Mouse (Mus musculus) adrenal gland, postnatal 10 days (tissue): ENCODE measurements at regions not wholly inside any gene's neighbourhood (a gene's known extent, or its start where the extent isn't known, plus 50 kb on each side); places are given as distances from the start of the nearest gene placed in this dataset.

Experiments used
- DNase-seq: peaks from one replicate; pipeline ENCODE4 v3.0.0; 2021; ENCODE audit warnings: mixed read lengths

GRCm38 (mm10) chr10:117515777-117516501, 113.4 kb upstream of the Cpm start:
- peak; percentile 41 for DNase-seq

DNA sequence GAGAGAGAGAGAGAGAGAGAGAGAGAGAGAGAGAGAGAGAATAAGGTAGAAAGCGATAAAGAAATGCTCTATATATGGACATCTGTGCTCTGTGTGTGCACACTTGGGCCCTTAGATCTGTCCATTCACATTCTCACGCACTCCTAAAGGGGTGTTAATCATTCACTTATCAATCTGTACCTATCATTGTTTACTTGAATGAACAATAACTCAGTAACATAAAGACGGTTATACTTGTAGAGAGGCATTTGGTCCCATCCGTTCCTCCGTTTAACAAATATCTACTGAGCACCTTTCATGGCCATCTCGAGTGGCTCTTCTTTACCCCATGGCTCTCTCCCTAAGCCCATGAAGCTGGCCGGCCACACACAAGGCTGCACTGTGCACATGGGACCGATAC, 114.3 kb upstream of the Cpm start:
- DNase-seq, result no peak

DNA sequence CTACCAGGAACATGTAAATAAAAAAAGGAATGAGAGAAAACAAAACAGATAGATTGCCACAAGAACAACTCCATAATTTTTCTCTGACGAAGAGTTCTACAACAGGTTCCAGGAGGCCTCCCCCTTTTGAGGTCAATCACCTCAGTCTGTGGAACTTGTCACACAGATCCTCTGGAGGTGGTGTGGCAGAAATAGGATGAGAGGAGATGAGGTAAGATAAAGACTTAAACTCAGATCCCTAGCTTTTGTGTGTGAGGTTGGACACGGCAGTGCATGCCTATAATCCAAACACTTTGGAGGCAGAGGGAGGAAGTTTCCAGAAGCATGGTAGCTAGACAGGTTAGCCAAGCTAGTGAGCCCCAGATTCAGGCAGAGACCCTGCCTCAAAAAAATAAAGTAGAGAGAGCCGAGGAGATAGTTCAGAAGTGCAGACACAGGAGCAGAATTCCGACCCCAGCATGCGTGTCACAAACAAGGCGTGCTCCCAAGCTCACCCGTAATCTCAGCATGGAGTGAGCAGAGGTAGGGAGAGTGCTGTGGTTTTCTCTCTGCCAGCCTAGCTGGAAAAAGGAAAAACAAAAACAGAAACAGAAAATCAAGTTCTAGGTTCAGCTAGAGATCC, 115.3 kb upstream of the Cpm start:
- no peak for DNase-seq

- no peak for DNase-seq
Measured at GRCm38 (mm10) chr10:117512424-117513257, 116.7 kb upstream of the Cpm start.

DNA sequence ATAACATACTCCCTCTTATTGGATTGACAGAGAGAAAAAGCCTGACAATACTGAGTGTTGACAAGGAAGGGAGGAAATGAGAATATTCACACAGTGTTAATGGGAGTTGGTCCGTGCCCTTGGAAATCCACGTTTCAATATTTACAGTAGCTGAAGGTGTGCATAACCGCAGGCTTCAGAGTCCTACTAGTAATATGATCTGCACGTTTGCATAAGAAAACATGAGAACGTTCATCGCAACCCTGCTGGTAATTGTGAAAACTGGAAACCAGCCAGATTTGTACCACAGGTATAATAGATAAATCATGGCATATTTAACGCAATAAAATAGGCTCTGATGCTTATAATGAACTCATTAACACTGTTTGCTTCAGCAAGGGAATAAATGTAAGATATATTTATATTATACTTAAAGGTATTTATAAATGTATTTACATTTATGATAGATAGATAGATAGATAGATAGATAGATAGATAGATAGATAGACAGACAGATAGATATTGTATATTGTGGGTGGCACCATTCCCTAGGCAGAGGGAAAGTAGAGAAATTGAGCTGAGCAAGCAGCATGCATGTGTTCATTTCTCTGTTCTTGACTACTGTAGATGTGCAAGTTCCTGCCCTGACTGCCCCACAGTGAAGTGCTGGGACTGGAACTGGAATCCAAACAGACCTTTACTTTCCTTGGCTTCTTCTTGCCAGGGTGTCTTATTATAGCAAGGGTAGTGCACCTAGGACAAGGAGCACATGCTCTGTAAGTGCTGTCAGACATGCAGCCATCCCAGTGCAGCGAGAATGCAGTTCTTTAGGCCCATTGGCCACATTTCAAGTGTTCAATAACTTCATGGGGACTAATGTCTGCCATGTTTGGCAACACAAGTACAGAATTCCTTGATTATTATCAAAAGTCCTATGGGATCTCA, 117.6 kb upstream of the Cpm start:
- DNase-seq, result no peak

DNA sequence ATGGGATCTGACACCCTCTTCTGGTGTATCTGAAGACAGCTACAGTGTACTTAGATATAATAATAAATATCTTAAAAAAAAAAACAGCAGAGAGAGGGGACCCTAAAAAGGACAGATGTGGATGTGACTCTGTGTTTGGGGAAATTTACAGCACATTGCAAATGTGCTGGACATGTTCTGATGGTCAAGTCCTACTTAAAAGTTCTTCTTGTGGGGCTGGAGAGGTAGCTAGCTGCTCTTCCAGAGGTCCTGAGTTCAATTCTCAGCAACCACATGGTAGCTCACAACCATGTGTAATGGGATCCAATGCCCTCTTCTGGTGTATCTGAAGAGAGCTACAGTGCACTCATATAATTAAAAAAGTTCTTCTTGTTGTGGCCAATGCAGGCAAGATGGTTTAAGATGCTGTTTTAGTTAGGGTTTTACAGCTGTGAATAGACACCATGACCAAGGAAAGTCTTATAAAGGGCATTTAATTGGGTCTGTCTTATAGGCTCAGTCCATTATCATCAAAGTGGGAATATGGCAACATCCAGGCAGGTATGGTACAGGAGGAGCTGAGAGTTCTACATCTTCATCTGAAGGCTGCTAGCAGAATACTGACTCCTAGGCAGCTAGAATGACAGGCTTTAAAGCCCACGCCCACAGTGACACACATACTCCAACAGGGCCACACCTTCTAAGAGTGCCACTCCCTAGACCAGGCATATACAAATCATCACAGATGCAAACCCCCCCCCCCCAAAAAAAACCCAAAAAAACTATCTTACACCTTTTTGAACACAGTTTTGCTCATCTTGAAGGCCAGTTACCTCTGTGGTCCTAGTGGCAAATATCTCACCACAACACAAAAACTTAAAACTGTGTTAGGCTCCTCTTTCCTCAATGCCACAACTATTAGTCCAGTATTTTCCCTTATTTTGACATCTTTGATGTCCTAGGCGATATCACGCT, 118.5 kb upstream of the Cpm start:
- no peak for DNase-seq

GRCm38 (mm10) chr10:117510224-117510486, 119.1 kb upstream of the Cpm start:
- no peak for DNase-seq

- no peak for DNase-seq
Measured at GRCm38 (mm10) chr10:117509431-117510223, 119.7 kb upstream of the Cpm start.

DNA sequence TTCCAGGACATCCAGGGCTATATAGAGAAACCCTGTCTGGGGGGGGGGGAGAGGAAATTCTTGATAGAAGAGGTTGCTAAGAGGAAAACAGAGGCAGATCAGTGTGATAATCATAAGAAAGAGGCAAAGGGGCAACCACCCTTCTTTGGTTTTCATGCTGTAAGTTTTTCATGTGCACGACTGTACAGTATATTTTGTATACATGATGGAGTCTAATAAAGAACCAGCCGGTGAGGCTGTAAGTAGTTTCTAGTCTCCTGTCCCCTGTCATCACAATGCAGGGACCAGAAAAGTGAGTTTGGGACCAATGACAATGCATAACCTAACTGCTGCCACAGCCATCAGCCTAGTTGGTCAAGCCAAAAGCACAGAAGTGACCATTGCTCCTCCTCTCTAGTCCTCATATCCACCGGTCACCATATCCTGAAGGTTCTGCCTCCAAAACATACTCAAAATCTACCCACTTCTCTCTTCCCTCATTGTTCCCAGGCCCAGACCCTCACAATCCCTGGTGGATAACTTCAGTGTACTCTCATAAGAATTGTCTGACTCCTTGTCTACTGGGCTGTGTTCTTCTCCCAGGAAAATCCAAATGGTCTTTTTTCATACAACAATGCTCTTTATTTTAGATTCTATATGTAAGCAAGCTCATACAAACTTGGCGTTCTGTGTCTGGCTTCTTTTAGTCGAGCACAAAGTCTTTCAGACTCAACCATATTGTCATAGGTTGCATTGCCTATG, 122.9 kb upstream of the Cpm start:
- no peak for DNase-seq

- DNase-seq, result no peak
Measured at GRCm38 (mm10) chr10:117505529-117505928, 123.8 kb upstream of the Cpm start.

- no peak for DNase-seq
Measured at GRCm38 (mm10) chr10:117505057-117505456, 124.2 kb upstream of the Cpm start.

GRCm38 (mm10) chr10:117504267-117504902, 124.6 kb upstream of the Cpsf6 start:
- no peak for DNase-seq

DNA sequence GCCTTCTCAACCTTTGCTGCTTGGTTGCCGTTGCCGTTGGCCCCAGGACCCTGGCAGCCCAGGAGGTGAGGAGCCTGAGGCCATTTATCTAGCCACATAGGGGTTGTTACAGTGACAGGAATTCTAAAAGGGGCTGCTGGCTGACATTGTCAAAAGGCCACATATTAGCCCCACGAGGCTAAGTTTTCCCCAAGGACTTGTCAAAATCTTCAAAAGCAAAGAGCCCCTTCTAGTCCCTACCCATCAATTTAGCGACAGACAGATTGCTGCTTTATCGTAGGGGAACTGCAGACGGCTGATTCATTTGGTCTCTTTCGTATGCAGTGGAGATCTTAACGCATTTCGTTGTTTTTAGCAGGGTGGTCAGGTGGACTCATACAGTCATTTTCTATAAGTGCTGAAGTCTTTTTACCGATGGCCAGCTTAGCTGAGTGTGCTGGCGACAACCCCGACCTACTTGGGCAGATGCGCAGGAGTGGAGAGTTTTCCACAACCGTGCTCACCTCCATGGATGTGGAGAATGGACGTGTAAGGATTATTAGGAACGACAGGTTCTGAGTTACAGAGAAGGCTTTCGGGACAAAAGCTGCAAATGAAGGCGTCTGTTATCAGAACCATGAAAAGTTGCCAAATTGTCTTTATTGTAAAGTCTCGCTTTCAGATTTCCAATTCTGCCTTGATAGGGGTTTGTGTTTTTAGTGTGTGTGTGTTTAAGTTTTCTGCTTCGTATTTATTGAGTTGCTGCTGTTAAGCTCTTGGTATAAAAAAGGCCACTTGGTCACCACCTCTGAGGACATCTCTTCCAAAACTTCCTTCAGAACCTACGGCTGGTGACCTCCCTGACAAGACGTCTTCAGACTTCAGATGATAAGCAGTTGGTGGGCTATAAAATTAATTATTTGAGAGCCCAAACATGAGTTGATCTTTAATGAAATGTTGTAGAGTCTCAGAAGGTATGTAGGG, 123.7 kb upstream of the Cpsf6 start:
- no peak for DNase-seq

DNA sequence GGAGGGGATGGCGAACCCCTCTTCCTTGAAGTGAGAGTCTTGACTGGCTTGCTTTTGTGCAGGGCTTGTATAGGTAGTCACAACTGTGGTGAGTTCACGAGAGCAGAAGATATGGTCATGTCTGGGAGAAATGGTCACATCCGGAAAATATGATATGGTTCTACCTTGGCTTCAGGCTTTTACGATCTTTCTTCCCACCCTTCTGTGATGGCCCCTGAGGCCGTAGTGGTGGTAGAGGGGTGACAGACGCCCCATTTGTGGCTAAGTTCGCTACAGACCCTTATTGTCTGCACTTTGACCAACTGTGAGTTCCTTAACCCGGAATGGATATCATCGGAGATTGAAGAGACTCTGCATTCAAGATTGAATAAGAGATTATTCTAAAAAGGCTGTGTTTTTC, 122.9 kb upstream of the Cpsf6 start:
- no peak for DNase-seq

GRCm38 (mm10) chr10:117502135-117502534, 122.3 kb upstream of the Cpsf6 start:
- no peak for DNase-seq

DNA sequence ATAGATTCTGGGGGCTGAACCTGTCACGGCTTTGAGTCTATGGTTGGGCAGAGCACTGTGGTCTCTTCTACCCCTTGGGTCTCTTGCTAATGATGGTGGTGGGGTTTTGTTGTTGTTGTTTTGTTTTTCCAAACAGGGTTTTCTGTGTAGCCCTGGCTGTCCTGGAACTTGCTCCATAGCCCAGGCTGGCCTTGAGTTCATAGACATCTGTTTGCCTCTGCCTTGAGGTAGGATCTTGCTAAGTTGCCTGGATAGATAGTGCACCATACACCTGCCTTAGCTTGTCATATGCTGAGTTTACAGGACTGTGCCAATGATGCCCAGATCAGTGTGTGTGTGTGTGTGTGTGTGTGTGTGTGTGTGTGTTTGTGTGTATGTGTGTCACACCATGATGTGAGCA, 121.6 kb upstream of the Cpsf6 start:
- DNase-seq, result no peak

DNA sequence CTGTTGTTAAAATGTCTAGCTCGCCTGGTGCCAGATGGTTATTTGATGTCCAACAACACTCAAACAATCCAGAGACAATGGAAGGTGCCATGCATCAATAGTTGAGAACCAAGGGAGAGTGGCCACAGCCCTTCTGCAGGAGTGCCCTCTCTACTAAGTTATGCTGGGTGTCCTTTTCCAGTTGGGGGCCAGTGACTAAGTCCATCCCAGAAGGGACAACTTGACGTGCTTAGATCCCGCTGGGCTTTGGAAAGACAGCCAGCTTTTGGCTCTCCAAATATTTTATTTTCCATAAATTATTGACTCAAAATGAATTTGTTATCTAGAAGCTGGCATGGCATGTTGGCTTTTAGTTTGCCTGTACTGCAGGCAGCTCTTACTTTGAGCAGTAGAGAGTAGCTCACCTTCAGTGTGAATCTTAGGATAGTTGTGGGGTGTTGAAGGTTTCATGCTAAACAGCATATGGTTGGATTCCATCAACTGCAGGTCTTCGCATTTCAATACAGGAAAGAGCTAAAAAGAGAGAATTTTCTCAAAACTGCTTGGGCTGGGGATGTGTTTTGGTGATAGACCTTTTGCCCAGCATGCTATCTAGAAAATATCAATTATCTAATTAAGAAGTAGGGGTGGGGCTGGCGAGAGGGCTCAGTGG, 120.8 kb upstream of the Cpsf6 start:
- DNase-seq, result no peak
